8 mouse cellular contexts compared by ENCODE assay signal in genomic region chr7:35333231-35333651, GRCm38 (mm10). TPM values are rescaled to one million over a fixed set of nuclear protein-coding genes. Genes with fewer than 3 reads are reported as not detected.
A peak's percentile ranks its signal among the peaks of the same experiment; 100 is the strongest.
DNase-seq lines count a peak whose midpoint lies in the region; ATAC-seq and TF ChIP-seq lines count a peak whose summit lies in the region.

No protein-coding gene starts in this region.

- peak overlapping the region; percentile 96 for H3K4me2 ChIP-seq in limb, embryonic 13.5 days (replicated peaks)
- H3K4me2 ChIP-seq in midbrain, embryonic 13.5 days (replicated peaks), result peak overlapping the region; percentile 100

- no peak overlapping the region for H3K27ac ChIP-seq in cortical plate, adult 2 months (ENCODE audit: insufficient read depth, low read length)
- peak overlapping the region; percentile 76; the same call in 1 of the 2 replicates for H3K27ac ChIP-seq in limb, embryonic 13.5 days
- H3K27ac ChIP-seq in midbrain, embryonic 13.5 days, result 0 out of 2 replicates have a peak overlapping the region, but pooled peaks have one; percentile 45

- intact Hi-C loops in gastrocnemius, postnatal 14 days (cut with DNase I; ENCODE audit: low total_unique reads), result no loop called here

- DNase-seq in ovary, adult 18-20 months (ENCODE audit: low spot score), result peak; percentile 6
- DNase-seq in ovary, postnatal 10 days (ENCODE audit: low spot score), result no peak
- DNase-seq in heart, postnatal 4 days, result peak; percentile 39
- DNase-seq in yolk sac, embryonic 10.5 days (ENCODE audit: low spot score), result peak; percentile 77
- DNase-seq in gastrocnemius, postnatal 14 days, result no peak

- no peak for TF ChIP-seq POLR2A in cortical plate, adult 2 months (IDR thresholded peaks at IDR 0.05; ENCODE audit: extremely low read depth, insufficient read depth, low read length)

- H3K27me3 ChIP-seq in limb, embryonic 13.5 days, result peaks cover 42% of the 10 kb centered on the region
- H3K27me3 ChIP-seq in midbrain, embryonic 13.5 days, result peaks cover 40% of the 10 kb centered on the region

- WGBS in limb, embryonic 13.5 days, result under 1% methylated on average over 19 of the region's 19 CpGs
- under 1% methylated on average over 19 of the region's 19 CpGs for WGBS in midbrain, embryonic 13.5 days

- H3K9me3 ChIP-seq in limb, embryonic 13.5 days, result no peaks in the 10 kb centered on the region
- no peaks in the 10 kb centered on the region for H3K9me3 ChIP-seq in midbrain, embryonic 13.5 days

- H3K4me1 ChIP-seq in cortical plate, adult 2 months (ENCODE audit: control insufficient read depth, insufficient read depth, low read length), result peaks cover 2% of the 10 kb centered on the region; the same call in 1 of the 2 replicates
- peaks cover 17% of the 10 kb centered on the region for H3K4me1 ChIP-seq in limb, embryonic 13.5 days
- H3K4me1 ChIP-seq in midbrain, embryonic 13.5 days (replicated peaks), result peaks cover 24% of the 10 kb centered on the region

- H3K36me3 ChIP-seq in limb, embryonic 13.5 days, result no peaks in the 10 kb centered on the region
- H3K36me3 ChIP-seq in midbrain, embryonic 13.5 days, result no peaks in the 10 kb centered on the region

- TF ChIP-seq CTCF in cortical plate, adult 2 months (IDR thresholded peaks at IDR 0.05; ENCODE audit: extremely low read depth, insufficient read depth, low read length), result 0 out of 2 replicates have a peak, but pooled peaks have one; percentile 7

- peak overlapping the region; percentile 48 for H3K9ac ChIP-seq in limb, embryonic 13.5 days
- H3K9ac ChIP-seq in midbrain, embryonic 13.5 days (replicated peaks), result peak overlapping the region; percentile 57

- peak; percentile 31 for ATAC-seq in limb, embryonic 13.5 days (ENCODE audit: low FRiP score, low read depth)
- ATAC-seq in midbrain, embryonic 13.5 days, result peak; percentile 32

- peak overlapping the region; percentile 73 for H3K4me3 ChIP-seq in cortical plate, adult 2 months (ENCODE audit: insufficient read depth, low read length)
- H3K4me3 ChIP-seq in limb, embryonic 13.5 days, result peak overlapping the region; percentile 63
- H3K4me3 ChIP-seq in midbrain, embryonic 13.5 days (replicated peaks), result peak overlapping the region; percentile 64

RNA-seq across cellular contexts. Expression of gene Rhpn2, which starts 0.7 kb away (rescaled TPM):
- polyA plus RNA-seq in cortical plate, adult 2 months (2012; rRNA removed), result 5.6 and 5.8 TPM in 2 replicates
- total RNA-seq in heart, postnatal 4 days (2021), result 1 to 10 TPM; 4.1 to 4.4 TPM
- polyA plus RNA-seq in limb, embryonic 13.5 days (2015; fragmentation: Nextera tagmentation; extraction: Ambion mirVana), result 2.6 and 2.7 TPM in 2 replicates
- polyA plus RNA-seq in midbrain, embryonic 13.5 days (2015; fragmentation: Nextera tagmentation; extraction: Ambion mirVana), result 1.3 and 1.5 TPM in 2 replicates
- 1 to 10 TPM in 1 of 2 experiments, under 1 TPM in 1; 0.78 to 1.1 TPM for total RNA-seq in gastrocnemius, postnatal 14 days (2021)

RNA-seq across cellular contexts. Expression of gene Gpatch1, which starts 15.0 kb away (rescaled TPM):
- 21.7 and 24.1 TPM in 2 replicates for polyA plus RNA-seq in cortical plate, adult 2 months (2012; rRNA removed)
- 10 to 100 TPM; 11.4 to 12.7 TPM for total RNA-seq in heart, postnatal 4 days (2021)
- 20.0 and 20.9 TPM in 2 replicates for polyA plus RNA-seq in limb, embryonic 13.5 days (2015; fragmentation: Nextera tagmentation; extraction: Ambion mirVana)
- polyA plus RNA-seq in midbrain, embryonic 13.5 days (2015; fragmentation: Nextera tagmentation; extraction: Ambion mirVana), result 21.4 and 23.6 TPM in 2 replicates
- total RNA-seq in gastrocnemius, postnatal 14 days (2021), result 1 to 10 TPM; 4.3 to 5.3 TPM

Comparison
In these comparisons a context has a peak if more than half of its experiments do, and no peak if none do; other contexts are left out.
1. DNase-seq: peak in ovary, adult 18-20 months (single experiment), heart, postnatal 4 days (single experiment) and yolk sac, embryonic 10.5 days (single experiment); none in ovary, postnatal 10 days (single experiment) and gastrocnemius, postnatal 14 days (single experiment).
2. Peak in every context shown above with its lines, with median percentiles within 50 percentile points of each other: H3K4me3 ChIP-seq.